Mouse (Mus musculus): ENCODE results near the gene Mtmr12.

Gene Mtmr12

GRCm38 (mm10) chr15:12284794-12285534 lies 80.1 kb downstream of the Mtmr12 start:
- no peak for DNase-seq

DNA sequence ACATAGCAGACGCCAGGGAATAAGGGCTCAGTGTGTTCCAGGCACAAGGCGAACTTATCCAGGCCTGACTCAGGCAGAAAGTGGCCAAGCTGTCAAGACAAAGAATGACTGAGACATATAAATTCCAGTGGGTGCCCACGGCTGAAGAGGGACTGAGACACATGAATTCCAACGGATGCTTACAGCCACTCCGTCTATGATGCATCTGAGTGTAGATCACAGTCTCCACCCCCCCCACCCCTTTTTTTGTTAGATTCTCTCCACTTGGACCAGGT lies 80.6 kb downstream of the Mtmr12 start:
- no peak for DNase-seq

DNA sequence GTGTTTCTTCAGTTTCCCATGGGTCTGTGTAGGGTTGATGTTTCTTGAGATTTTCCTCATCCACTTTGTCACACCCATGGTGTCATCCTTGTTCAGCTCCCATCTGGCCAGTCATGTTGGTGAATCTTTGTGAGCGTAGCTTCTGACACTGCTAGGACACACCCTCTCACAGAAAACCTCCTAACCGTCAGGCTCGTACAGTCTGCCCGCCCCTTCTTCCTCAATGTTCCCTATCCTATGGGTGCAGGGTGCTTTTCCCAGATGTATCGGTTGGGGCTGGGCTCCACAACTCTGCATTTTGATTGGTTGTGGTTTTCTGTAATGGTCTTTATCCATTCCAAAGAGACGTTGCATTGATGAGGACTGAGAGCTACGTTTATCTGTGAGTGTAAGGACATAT lies 85.5 kb downstream of the Mtmr12 start:
- no peak for DNase-seq

GRCm38 (mm10) chr15:12291757-12292156 lies 86.9 kb downstream of the Mtmr12 start:
- DNase-seq = no peak

DNA sequence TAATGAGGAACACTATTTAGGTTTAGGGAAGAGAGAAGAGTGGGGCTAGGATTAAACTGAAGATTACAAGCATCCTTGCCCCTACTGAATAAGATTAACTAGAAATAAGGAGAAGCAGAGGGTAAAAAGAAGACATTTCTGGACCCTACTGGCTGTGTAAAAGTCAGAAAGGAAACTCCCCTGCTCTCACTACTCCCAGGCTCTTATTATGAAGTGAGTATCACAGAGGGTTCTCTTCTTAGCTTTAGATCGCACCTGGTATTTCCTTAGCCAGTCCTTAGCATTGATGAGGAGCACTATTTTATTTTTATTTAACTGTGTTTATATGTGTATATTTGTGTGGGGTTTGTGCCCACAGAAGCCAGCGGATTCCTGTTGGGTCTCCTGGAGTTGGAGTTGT lies 91.4 kb downstream of the Mtmr12 start:
- no peak for DNase-seq

GRCm38 (mm10) chr15:12298231-12298737 lies 93.5 kb downstream of the Mtmr12 start:
- no peak for DNase-seq

DNA sequence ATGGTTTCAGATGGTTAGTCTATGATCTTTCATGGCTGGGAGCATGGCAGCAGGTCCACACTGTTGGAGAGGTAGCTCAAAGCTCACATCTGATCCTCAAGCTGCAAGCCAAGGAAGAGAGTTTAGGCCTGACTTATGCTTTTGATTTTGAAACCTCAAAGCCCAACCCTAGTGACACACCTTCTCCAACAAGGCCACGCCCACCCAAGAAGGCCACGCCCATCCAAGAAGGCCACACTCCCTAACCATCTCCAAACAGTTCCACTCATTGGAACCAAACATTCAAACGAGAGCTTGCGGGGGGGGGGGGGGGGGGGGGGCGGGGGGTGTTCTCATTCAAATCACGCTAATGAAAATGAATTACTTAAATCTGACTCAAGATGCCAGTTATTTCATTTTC lies 96.9 kb downstream of the Mtmr12 start:
- no peak for DNase-seq

DNA sequence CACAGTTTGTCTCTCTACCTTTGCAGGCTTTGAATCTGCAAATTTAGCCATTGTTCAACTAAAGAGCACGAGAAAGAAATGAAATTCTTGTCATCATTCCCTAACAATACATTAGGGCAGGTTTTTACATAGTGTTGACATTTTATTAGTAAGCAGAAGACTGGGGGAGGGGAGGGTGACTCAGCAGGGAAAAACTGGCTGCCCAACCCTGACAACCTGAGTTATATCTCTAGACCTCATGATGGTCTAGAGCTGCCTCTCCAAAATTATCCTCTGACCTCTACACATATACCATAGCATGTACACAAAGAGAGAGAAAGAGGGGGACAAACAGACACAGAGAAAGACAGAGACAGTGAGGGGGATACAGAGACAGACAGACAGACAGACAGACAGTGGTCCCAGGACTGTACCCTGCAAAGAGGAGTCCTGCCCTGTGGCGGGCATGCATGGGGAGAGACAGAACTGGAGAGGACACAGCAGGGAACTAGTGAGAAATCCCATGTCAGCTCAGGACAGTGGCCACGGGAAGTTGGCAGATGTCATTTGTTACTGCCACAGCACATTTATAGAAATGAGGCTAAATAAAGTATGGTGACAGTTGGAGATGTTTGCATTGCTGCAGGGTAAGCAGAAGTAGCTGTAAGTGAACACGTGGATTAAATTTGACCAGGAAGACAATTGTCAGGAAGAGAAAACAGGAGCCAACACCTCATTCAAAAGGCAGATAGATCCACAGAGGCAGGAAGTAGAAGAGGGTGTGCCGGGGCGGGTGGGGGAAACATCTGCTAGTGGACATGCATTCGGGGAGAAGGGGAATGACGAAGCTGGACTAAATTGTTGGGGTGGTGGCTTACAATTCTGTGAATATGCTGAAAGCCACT lies 101.6 kb downstream of the Mtmr12 start:
- DNase-seq = no peak

GRCm38 (mm10) chr15:12307114-12307513 lies 102.3 kb downstream of the Mtmr12 start:
- DNase-seq = no peak

DNA sequence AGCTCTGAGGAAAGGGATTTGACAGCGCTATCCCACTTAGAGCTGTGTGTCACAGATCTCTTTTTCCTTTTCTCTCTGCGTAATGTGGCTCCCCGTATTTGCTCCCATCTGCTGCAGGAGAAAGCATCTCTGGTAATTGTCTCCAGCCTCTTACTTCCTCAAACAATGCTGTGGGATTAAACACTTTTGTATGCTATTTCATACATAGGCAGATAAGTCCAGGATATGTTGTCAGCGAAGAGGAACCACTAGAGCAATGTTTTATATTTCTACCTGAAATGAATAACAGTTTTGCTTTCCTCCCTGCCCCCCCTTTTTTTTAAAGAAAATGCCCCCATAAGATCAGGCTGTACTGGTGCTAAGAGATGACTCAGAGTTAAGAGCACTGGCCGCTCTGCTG lies 103.7 kb downstream of the Mtmr12 start:
- DNase-seq = no peak

- DNase-seq = no peak
Observed at GRCm38 (mm10) chr15:12310676-12311075, 105.8 kb downstream of the Mtmr12 start.

GRCm38 (mm10) chr15:12311465-12311864 lies 106.6 kb downstream of the Mtmr12 start:
- DNase-seq = no peak

GRCm38 (mm10) chr15:12313255-12313654 lies 108.4 kb downstream of the Mtmr12 start:
- DNase-seq = no peak

DNA sequence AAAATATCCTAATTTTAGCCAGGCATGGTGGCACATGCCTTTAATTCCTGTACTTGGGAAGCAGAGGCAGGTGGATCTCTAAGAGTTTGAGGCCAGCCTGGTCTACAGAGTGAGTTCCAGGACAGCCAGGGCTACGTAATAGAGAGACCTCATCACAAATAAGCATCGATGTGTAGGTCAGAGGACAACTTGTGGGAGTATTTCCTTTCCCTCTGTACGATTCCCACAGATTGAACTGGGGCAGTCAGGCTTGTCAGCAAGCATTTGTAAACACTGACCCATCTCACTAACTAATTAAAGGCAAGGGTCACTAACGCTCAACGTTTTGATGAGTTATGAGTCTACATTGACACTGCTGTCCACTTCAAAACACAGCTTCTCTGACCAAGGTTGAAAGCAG lies 109.8 kb downstream of the Mtmr12 start:
- no peak for DNase-seq

GRCm38 (mm10) chr15:12315996-12316395 lies 111.2 kb downstream of the Mtmr12 start:
- DNase-seq = no peak

DNA sequence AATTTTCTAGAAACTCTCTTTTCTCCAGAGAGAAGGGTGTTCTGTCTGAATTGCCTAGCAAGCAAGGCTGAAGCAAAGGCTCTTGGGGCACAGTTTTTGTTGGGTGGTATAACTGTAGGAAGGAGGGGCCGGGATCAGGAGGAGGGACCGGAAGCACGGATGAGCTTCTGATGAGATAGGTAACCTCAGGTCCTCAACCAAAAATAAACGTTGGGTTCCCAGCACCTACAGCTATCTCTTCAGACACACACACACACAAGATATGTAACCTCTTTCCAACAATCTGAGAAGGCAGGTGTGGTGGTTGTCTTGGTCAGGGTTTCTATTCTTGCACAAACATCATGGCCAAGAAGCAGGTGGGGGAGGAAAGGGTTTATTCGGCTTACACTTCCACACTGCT lies 112.5 kb downstream of the Mtmr12 start:
- no peak for DNase-seq

DNA sequence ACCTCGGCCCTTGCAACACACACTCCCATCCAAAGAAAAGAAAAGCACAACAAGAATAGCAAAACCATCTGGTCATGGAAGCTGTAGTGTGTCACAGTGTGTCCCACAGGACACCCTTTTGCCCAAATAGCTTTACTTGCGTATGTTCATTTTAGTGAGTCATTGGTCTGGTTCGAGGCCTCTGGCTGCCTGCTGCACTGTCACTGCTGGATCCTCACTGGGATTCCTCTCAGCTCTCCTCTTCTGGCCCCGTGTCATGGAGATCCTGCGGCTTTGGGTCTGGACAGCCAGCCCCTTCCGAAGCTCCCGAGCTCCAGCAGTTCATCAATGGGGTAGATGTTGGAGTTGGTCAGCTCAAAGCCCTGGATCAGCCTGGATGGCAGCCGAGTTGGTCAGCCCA lies 113.6 kb downstream of the Mtmr12 start:
- no peak for DNase-seq

DNA sequence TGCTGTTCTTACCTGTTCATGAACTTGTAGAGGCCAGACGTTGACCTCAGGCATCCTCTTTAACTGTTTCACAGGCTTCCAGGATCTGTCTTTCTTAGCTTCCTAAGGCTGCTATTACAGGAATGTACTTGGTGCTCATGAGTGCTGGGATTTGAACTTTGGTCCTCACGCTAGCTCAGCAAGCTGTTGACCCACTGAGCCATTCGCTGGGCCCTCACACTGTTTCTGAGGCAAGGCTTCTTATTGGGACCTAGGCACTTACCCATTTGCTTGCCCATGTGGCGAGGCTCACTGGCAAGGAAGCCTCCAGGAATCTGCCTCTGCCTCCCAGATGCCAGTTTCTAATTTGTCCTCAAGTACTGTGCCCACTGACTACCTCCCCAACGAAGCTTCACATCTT lies 115.1 kb downstream of the Mtmr12 start:
- DNase-seq = no peak

GRCm38 (mm10) chr15:12320441-12321090 lies 115.7 kb downstream of the Mtmr12 start:
- no peak for DNase-seq

DNA sequence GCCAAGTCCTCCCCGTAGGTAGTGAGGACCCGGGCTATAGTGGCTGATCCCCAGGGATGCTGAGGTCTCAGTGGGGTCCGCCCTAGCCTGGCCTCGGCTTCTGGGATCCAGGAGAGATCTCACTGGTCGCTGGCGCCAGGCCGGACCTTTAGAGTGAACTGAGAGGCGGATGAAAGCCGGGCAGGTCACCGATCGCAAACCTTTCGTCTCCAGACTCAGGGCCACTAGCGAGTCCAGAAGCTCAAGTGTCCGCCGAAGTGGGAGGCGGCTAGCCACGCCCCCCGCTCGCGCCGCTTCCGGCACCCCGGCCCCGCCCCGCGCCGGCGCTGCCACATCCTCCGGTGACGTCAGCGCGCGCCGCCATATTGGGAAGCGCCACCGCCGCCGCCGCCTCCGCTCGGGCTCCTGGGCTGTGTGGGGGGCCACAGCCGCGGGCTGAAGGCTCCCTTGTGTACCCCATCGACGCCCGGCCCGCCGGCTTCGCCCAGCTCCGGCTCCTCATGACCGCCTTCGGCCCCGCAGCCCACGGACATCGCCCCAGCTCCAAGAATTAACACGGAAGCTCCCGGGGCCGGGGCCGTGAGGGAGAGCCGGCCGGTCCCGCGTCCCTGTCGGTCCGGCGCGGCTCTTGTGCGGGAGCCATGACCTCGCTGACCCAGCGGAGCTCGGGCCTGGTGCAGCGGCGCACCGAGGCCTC lies 116.4 kb downstream of the Mtmr12 start, which contains the start of gene Golph3:
Gene Golph3 (plus strand): TSS at position 360 of the 697 bp plus-strand sequence.
- peak; percentile 94 to 99 for DNase-seq

DNA sequence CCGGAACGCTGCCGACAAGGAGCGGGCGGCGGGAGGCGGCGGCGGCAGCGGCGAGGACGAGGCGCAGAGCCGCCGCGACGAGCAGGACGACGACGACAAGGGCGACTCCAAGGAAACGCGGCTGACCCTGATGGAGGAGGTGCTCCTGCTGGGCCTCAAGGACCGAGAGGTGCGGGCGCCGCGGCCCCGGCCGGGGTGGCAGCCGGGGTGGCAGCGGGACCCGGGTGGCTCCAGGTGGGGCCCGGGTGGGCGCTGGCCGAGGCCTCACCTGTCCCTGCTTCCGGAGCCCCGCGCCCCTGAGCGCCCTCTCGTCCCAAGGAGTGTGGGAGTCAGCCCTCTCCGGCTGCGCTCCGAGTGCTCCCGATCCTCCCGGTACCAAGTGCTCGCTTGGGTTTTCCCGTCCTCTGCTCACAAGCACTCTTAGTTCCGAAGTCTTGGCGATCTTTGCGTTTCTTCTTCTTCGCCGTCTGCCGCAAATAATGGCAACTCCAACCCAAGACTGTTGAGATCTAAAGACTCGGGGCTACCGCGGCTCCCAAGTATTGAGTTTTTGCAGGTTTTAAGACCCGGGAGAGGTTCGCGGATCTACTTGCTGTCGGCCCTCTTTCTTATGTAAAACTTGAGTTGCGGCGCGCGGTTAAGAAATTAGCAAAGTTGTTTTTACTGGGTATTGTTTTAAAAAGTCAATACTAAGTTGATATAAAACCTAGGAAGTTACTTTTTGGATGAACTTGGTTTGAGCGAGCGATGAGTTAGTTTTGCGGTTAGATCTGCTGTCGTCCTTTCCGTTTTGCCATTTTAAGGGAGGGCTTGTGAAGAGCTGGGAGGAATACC lies 117.2 kb downstream of the Mtmr12 start, which contains the start of gene 1810049J17Rik:
Gene 1810049J17Rik (minus strand): TSS at position 112 of the 834 bp plus-strand sequence.
- DNase-seq = peak in 1 of 2 experiments; percentile 43
